Mouse (Mus musculus): ENCODE measurements around the gene Tirap.

DNA sequence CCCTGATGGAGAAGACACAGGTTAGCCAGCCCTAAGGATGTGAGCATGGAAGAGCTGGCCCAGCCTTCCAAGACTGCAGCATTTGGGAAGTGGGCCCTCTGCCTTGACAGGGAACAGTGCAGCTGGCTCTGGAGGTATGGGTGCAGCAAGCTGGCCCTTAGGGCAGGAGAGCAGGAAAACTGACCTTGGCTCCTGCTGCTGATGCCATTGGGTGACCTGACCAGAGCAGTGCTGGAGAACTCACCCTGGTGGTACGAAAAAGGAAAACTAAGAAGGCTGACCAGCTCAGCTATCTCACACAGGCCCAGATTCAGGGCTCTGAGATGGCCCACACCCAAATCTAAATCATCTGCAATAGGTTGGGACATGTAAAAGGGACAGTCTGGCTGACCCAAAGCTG, 54.3 kb downstream of the Tirap start:
- TF ChIP-seq POLR2A (IDR thresholded peaks at IDR 0.05; ENCODE audit: control insufficient read depth, low read depth, low read length) (no peak), CTCF (IDR thresholded peaks at IDR 0.05; ENCODE audit: control insufficient read depth, insufficient read depth, insufficient replicate concordance, low read depth, low read length) (no peak)

Measured in testis, adult 2 months (tissue).